8 mouse cellular contexts compared by ENCODE assay signal in the genomic region with DNA sequence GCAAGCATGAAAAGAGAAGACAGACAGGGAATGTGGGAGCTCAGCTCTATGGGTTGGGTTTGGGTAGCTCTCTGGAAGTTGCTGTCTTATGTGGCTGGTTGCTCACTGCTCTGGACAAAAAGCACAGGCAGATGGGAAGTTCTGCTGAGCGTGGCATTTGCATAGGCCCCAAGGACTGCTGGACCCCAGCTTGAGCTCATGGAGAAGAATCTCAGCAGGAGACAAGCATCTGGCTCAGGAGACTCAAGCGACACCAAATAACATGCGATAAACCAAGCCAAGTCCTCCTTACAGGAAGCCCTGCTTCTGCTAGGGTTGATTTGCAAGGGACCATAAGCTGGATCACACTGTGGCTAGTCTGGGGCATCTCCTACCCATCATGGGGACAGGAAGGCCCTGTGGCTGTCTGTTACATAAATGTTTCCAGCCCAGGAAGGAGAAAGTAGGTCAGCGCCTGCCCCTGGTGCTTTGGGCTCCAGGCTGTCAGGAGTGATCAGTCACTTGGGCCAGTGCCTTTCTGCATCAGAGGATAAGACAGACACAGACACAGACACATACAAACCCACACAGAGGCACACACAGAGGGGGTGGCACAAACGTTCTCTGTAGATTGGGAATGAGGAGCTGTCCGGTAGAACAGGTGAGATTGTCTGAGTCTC.
DNase-seq lines count a peak whose midpoint lies in the region; ATAC-seq and TF ChIP-seq lines count a peak whose summit lies in the region.
"Had no signal": no experiment of that assay in that cellular context is flagged by ENCODE, and none has a peak within 500 bp of the region (broad histone marks: within the 10 kb centered on the region; RNA-seq: fewer than 3 reads in every experiment).

No protein-coding gene starts in this region.

- 78% methylated on average over 6 of the region's 6 CpGs for WGBS in kidney, embryonic 15.5 days

- no peak for ATAC-seq in kidney, embryonic 15.5 days (replicated peaks; ENCODE audit: low FRiP score)
- ATAC-seq in activated CD4-positive, CD25-positive, alpha-beta regulatory T cell, adult 4 months = peak; percentile 36
- ATAC-seq in megakaryocyte, adult 5-6 weeks (ENCODE audit: poor library complexity, severe bottlenecking) = no peak

- H3K4me2 ChIP-seq in kidney, embryonic 15.5 days = no peak overlapping the region
- H3K4me2 ChIP-seq: embryonic facial prominence, embryonic 15.5 days had no signal

- H3K4me1 ChIP-seq in kidney, embryonic 15.5 days = peaks cover 8% of the 10 kb centered on the region

- intact Hi-C loops in left cerebral cortex, adult 2 months (cut with DNase I) = no loop called here

- H3K27me3 ChIP-seq in kidney, embryonic 15.5 days = no peaks in the 10 kb centered on the region
- H3K27me3 ChIP-seq: embryonic facial prominence, embryonic 15.5 days had no signal

- no peak overlapping the region for H3K27ac ChIP-seq in kidney, embryonic 15.5 days
- H3K27ac ChIP-seq in left cerebral cortex, adult 2 months = peak overlapping the region; percentile 76
- H3K27ac ChIP-seq: embryonic facial prominence, embryonic 15.5 days had no signal

- DNase-seq in kidney, postnatal 36 days = peak; percentile 41 to 42
- DNase-seq in cerebellum, adult 11-12 months = peak; percentile 97
- DNase-seq in left cerebral cortex, adult 2 months (ENCODE audit: extremely low spot score in 1 of 2, low spot score in 2 of 2) = no peak
- no peak for DNase-seq in embryo, embryonic 10 days (ENCODE audit: low spot score)

- peaks cover 9% of the 10 kb centered on the region for H3K36me3 ChIP-seq in kidney, embryonic 15.5 days
- H3K36me3 ChIP-seq: embryonic facial prominence, embryonic 15.5 days had no signal

- TF ChIP-seq CTCF in left cerebral cortex, adult 2 months (IDR thresholded peaks at IDR 0.05) = no peak

- H3K9me3 ChIP-seq in kidney, embryonic 15.5 days (replicated peaks) = no peaks in the 10 kb centered on the region
- H3K9me3 ChIP-seq: embryonic facial prominence, embryonic 15.5 days had no signal

- no peak overlapping the region for H3K4me3 ChIP-seq in kidney, embryonic 15.5 days (replicated peaks)
- H3K4me3 ChIP-seq in left cerebral cortex, adult 2 months = no peak overlapping the region
- H3K4me3 ChIP-seq: embryonic facial prominence, embryonic 15.5 days had no signal

- no peak overlapping the region for H3K9ac ChIP-seq in kidney, embryonic 15.5 days
- H3K9ac ChIP-seq: embryonic facial prominence, embryonic 15.5 days had no signal

Comparison
In these comparisons a context has a peak if more than half of its experiments do, and no peak if none do; other contexts are left out.
1. DNase-seq: peak in kidney, postnatal 36 days (2 of 2) and cerebellum, adult 11-12 months (single experiment); none in left cerebral cortex, adult 2 months (0 of 2) and embryo, embryonic 10 days (single experiment).